8 mouse cellular contexts compared by ENCODE assay signal in the genomic region with DNA sequence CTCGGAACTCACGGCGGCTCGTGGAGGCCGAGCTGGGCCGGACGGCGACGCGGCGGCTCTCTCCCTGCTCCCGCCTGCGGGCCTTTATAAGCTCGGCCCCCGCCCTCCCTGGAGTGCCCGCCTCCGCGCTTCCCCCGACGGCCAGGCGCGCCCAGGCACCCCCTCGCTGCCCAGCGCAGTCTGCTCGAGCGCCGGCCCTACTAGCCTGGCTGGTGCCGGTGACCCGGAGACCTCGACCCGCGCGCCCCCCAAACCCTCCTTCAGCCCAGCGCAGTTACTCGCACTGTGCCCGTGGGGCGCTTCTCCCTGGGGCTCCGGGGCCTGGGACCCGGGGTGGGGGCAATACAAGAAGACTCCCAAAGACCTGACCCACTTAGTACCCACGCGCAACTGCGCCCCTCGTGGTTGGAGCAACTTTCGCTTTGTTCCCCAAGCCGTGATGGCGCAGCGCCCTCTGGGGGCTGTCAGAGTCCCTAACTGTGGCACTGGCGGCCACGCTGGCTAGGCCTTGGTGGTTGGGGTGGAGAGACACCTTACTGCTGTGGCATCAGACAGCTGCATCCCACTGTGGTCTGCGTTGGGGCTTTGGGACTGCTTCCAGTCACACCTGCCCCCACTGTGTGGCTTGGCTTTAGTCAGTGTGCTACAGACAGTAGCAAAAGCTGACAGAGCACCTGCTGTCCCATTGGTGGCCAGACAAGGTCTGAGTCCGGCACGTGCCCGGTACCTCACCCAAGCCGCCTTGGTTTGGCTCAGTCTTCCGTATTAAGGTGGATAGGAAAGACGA. TPM values are rescaled to one million over a fixed set of nuclear protein-coding genes. Genes with fewer than 3 reads are reported as not detected.
DNase-seq lines count a peak whose midpoint lies in the region; ATAC-seq and TF ChIP-seq lines count a peak whose summit lies in the region.

A gene (minus strand): TSS at position 65 of the 787 bp plus-strand sequence.

- peak; percentile 88 for TF ChIP-seq CTCF in midbrain, postnatal 0 days (IDR thresholded peaks at IDR 0.05)

- H3K27ac ChIP-seq in embryonic facial prominence, embryonic 14.5 days (replicated peaks; ENCODE audit: low read depth, low read length): peak within 1 kb of the TSS; percentile 91
- peak within 1 kb of the TSS; percentile 94 for H3K27ac ChIP-seq in limb, embryonic 15.5 days
- no peak within 1 kb of the TSS for H3K27ac ChIP-seq in midbrain, postnatal 0 days (ENCODE audit: low read depth, low read length)

- peak within 1 kb of the TSS; percentile 77 for H3K4me2 ChIP-seq in embryonic facial prominence, embryonic 14.5 days (ENCODE audit: low read depth, low read length)
- peak within 1 kb of the TSS; percentile 87 for H3K4me2 ChIP-seq in limb, embryonic 15.5 days
- H3K4me2 ChIP-seq in midbrain, postnatal 0 days (ENCODE audit: low read depth, low read length, poor library complexity, severe bottlenecking): peak within 1 kb of the TSS; percentile 92

- no peaks in the 10 kb centered on the region for H3K9me3 ChIP-seq in embryonic facial prominence, embryonic 14.5 days (ENCODE audit: control insufficient read depth, low read length)
- H3K9me3 ChIP-seq in limb, embryonic 15.5 days: no peaks in the 10 kb centered on the region
- no peaks in the 10 kb centered on the region for H3K9me3 ChIP-seq in midbrain, postnatal 0 days (ENCODE audit: low read length)

- DNase-seq in cerebellum, adult 11-12 months: peak; percentile 53
- DNase-seq in cerebellum, adult 9-10 months: no peak
- peak; percentile 87 for DNase-seq in embryonic facial prominence, embryonic 14.5 days (ENCODE audit: low spot score)
- DNase-seq in heart, adult 8-10 months (ENCODE audit: low spot score): peak; percentile 95
- DNase-seq in kidney, adult 8-10 months: peak; percentile 88 to 95
- DNase-seq in midbrain, postnatal 0 days (ENCODE audit: low spot score): peak; percentile 71
- DNase-seq in spleen, postnatal 14 days (ENCODE audit: low spot score in 2 of 2): peak; percentile 92 to 96

- H3K27me3 ChIP-seq in embryonic facial prominence, embryonic 14.5 days (replicated peaks; ENCODE audit: control insufficient read depth, insufficient read depth, low read length): no peaks in the 10 kb centered on the region
- no peaks in the 10 kb centered on the region for H3K27me3 ChIP-seq in limb, embryonic 15.5 days
- H3K27me3 ChIP-seq in midbrain, postnatal 0 days (ENCODE audit: insufficient read depth, low read length): peaks cover 18% of the 10 kb centered on the region; the same call in 1 of the 2 replicates

- H3K36me3 ChIP-seq in embryonic facial prominence, embryonic 14.5 days (ENCODE audit: control insufficient read depth, insufficient read depth, low read length): no peaks in the 10 kb centered on the region
- no peaks in the 10 kb centered on the region for H3K36me3 ChIP-seq in limb, embryonic 15.5 days
- no peaks in the 10 kb centered on the region for H3K36me3 ChIP-seq in midbrain, postnatal 0 days (ENCODE audit: insufficient read depth, low read length)

- peak within 1 kb of the TSS; percentile 78 for H3K4me3 ChIP-seq in embryonic facial prominence, embryonic 14.5 days (ENCODE audit: low read depth, low read length)
- H3K4me3 ChIP-seq in limb, embryonic 15.5 days: peak within 1 kb of the TSS; percentile 81
- peak within 1 kb of the TSS; percentile 55 for H3K4me3 ChIP-seq in midbrain, postnatal 0 days (ENCODE audit: low read depth, low read length)

- H3K9ac ChIP-seq in embryonic facial prominence, embryonic 14.5 days (ENCODE audit: low read depth, low read length): peak within 1 kb of the TSS; percentile 94
- H3K9ac ChIP-seq in limb, embryonic 15.5 days: peak within 1 kb of the TSS; percentile 86
- H3K9ac ChIP-seq in midbrain, postnatal 0 days (replicated peaks; ENCODE audit: low read length, poor library complexity, severe bottlenecking): peak within 1 kb of the TSS; percentile 54

- H3K4me1 ChIP-seq in embryonic facial prominence, embryonic 14.5 days (ENCODE audit: control insufficient read depth, insufficient read depth, low read length): peaks cover 36% of the 10 kb centered on the region
- peaks cover 49% of the 10 kb centered on the region for H3K4me1 ChIP-seq in limb, embryonic 15.5 days
- no peaks in the 10 kb centered on the region for H3K4me1 ChIP-seq in midbrain, postnatal 0 days (ENCODE audit: insufficient read depth, low read length)

- ATAC-seq in embryonic facial prominence, embryonic 14.5 days (ENCODE audit: low read depth): peak; percentile 75
- ATAC-seq in limb, embryonic 15.5 days (ENCODE audit: insufficient number of reproducible peaks, low FRiP score, low TSS enrichment, low read depth): peak; percentile 81
- ATAC-seq in midbrain, postnatal 0 days (ENCODE audit: low FRiP score): peak; percentile 29; the same call in 1 of the 2 replicates

- 23% methylated on average over 22 of the region's 56 CpGs for WGBS in embryonic facial prominence, embryonic 14.5 days
- WGBS in limb, embryonic 15.5 days: 12% methylated on average over 47 of the region's 56 CpGs
- 13% methylated on average over 52 of the region's 56 CpGs for WGBS in midbrain, postnatal 0 days

RNA-seq across cellular contexts. Expression of the gene that starts here (rescaled TPM):
- polyA plus RNA-seq in embryonic facial prominence, embryonic 14.5 days (2014; fragmentation: Nextera tagmentation; extraction: Ambion mirVana): 18.7 and 22.7 TPM in 2 replicates
- 10 to 100 TPM; 13.2 to 17.4 (median 13.7) TPM for total RNA-seq in heart, adult 8-10 months (2022)
- 17.5 and 23.3 TPM in 2 replicates for polyA plus RNA-seq in limb, embryonic 15.5 days (2015; fragmentation: Nextera tagmentation; extraction: Ambion mirVana)
- 10.8 and 14.2 TPM in 2 replicates for total RNA-seq in midbrain, postnatal 0 days (2014; rRNA removed)
- 1.3 and 1.8 TPM in 2 replicates for polyA plus RNA-seq in midbrain, postnatal 0 days (2015; fragmentation: Nextera tagmentation; extraction: Ambion mirVana)

Comparison
In these comparisons a context has a peak if more than half of its experiments do, and no peak if none do; other contexts are left out.
1. ATAC-seq: peak in every context shown above with its lines; median percentile 81 in limb, embryonic 15.5 days; 75 in embryonic facial prominence, embryonic 14.5 days; 29 in midbrain, postnatal 0 days.